Mouse (Mus musculus) embryo, embryonic 9.5 days (tissue): ENCODE measurements at regions not wholly inside any gene's neighbourhood (a gene's known extent, or its start where the extent isn't known, plus 50 kb on each side); places are given as distances from the start of the nearest gene placed in this dataset.

ENCODE experiments used
- DNase-seq: peaks from one replicate; pipeline ENCODE4 v3.0.0-alpha.2; 2017; ENCODE audit errors: extremely low spot score

- DNase-seq, result no peak
Measured at GRCm38 (mm10) chr9:46457945-46458344, 138.2 kb upstream of the 4931429L15Rik start.

GRCm38 (mm10) chr9:46454807-46455610, 135.2 kb upstream of the 4931429L15Rik start:
- DNase-seq, result no peak

GRCm38 (mm10) chr9:46443191-46444095, 123.7 kb upstream of the 4931429L15Rik start:
- peak; percentile 61 for DNase-seq

- peak; percentile 56 for DNase-seq
Measured at GRCm38 (mm10) chr9:46442739-46443181, 123.0 kb upstream of the 4931429L15Rik start.

- DNase-seq, result no peak
Measured at GRCm38 (mm10) chr9:46440226-46440625, 120.4 kb upstream of the 4931429L15Rik start.

- no peak for DNase-seq
Measured at GRCm38 (mm10) chr9:46434700-46435099, 114.9 kb upstream of the 4931429L15Rik start.

- DNase-seq, result no peak
Measured at GRCm38 (mm10) chr9:46433716-46434115, 113.9 kb upstream of the 4931429L15Rik start.

- DNase-seq, result no peak
Measured at GRCm38 (mm10) chr9:46431053-46431452, 111.3 kb upstream of the 4931429L15Rik start.

- no peak for DNase-seq
Measured at GRCm38 (mm10) chr9:46423184-46423967, 103.6 kb upstream of the 4931429L15Rik start.

GRCm38 (mm10) chr9:46421688-46422274, 102.0 kb upstream of the 4931429L15Rik start:
- DNase-seq, result no peak

GRCm38 (mm10) chr9:46411686-46412085, 91.9 kb upstream of the 4931429L15Rik start:
- no peak for DNase-seq

- no peak for DNase-seq
Measured at GRCm38 (mm10) chr9:46408776-46409175, 89.0 kb upstream of the 4931429L15Rik start.

GRCm38 (mm10) chr9:46406606-46407005, 86.8 kb upstream of the 4931429L15Rik start:
- DNase-seq, result no peak

GRCm38 (mm10) chr9:46396591-46396990, 76.8 kb upstream of the 4931429L15Rik start:
- no peak for DNase-seq

- no peak for DNase-seq
Measured at GRCm38 (mm10) chr9:46395156-46395765, 75.5 kb upstream of the 4931429L15Rik start.

- no peak for DNase-seq
Measured at GRCm38 (mm10) chr9:46394239-46394638, 74.5 kb upstream of the 4931429L15Rik start.

GRCm38 (mm10) chr9:46392641-46393321, 73.0 kb upstream of the 4931429L15Rik start:
- DNase-seq, result peak; percentile 68

GRCm38 (mm10) chr9:46389741-46390140, 70.0 kb upstream of the 4931429L15Rik start:
- DNase-seq, result peak; percentile 42

GRCm38 (mm10) chr9:46388677-46389676, 69.2 kb upstream of the 4931429L15Rik start:
- peak; percentile 40 for DNase-seq
